Mouse (Mus musculus): Measurements from ENCODE around the gene Klf14. TPM values are rescaled to one million over a fixed set of nuclear protein-coding genes. Genes with fewer than 3 reads are reported as not detected.

The Klf14 gene
- polyA plus RNA-seq, 1 experiment from 2014 or later: 0.28 TPM

Other genes starting within 250 kb of the Klf14 start
- gene Mest, start 235.5 kb downstream of the Klf14 start, polyA plus RNA-seq (2015; fragmentation: Nextera tagmentation; extraction: Ambion mirVana): 268 and 368 TPM in 2 replicates
- 26.8 and 31.8 TPM in 2 replicates for gene Copg2, start 62.3 kb downstream of the Klf14 start, polyA plus RNA-seq (2015; fragmentation: Nextera tagmentation; extraction: Ambion mirVana)
- 0.16 and 0.39 TPM in 2 replicates for gene Tsga13, start 43.5 kb downstream of the Klf14 start, polyA plus RNA-seq (2015; fragmentation: Nextera tagmentation; extraction: Ambion mirVana)

All from midbrain, embryonic 16.5 days (tissue).